Mouse (Mus musculus): Measurements from ENCODE around the gene Slc22a14.
"Not testable (repeated sequence)": the region's sequence is repeated elsewhere in the genome, so short reads cannot be mapped to it uniquely, and the experiment has no call there.

Gene Slc22a14

DNA sequence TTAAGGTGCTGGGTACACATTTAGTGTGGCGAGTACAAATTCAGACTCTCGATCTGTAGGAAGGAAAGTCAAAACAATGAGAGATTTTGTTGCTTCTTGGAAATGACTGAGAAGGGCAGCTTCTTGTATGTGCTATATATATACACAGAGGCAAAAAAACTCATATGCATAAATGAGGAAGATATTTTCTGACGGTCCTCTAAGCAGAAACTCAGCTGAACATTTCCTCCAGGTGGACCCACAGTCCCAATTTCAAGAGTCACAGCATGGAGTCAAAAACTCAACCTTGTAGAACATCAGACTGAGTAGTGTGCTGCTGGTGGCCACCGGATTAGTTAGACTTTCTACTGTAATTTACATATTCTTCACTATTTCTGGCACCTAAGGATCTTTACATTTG lies 102.3 kb downstream of the Slc22a14 start:
- DNase-seq (ENCODE audit: low spot score in 2 of 2) = no peak

DNA sequence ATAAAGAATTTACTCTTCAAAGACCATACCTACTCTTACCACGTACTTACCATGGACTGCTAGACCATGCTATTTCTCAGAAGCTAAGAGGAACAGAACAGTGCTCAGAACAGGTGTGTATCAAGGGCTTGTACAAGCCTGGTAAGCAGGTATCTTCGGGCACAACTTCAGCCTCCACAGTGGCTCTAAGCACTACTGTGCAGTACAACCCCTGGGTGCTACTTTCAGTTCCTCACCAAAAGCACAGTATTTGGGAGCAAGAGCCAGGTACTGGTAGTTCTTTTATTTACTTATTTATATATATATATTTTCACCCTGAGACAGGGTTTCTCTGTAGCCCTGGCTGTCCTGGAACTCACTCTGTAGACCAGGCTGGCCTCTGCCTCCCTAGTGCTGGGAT lies 104.5 kb downstream of the Slc22a14 start:
- no peak for DNase-seq (ENCODE audit: low spot score in 2 of 2)

DNA sequence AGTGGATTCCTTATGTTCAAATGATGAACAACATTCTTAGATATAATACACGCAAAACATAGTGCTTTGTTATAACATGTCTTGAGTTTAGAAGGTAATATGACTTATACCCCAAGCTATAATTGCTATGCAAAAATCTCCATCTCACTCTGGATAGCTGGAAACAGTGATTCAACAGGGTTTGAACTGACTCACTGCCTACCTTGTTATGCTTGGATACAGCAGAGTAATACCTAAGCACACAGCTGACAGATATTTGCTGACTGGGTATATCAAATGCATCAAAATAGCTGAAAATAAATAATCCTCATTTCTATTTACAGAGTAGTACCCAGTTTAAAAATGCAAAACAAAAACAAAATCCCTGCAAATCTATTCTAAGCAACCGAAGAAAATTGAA lies 106.6 kb downstream of the Slc22a14 start:
- no peak for DNase-seq (ENCODE audit: low spot score in 2 of 2)

DNA sequence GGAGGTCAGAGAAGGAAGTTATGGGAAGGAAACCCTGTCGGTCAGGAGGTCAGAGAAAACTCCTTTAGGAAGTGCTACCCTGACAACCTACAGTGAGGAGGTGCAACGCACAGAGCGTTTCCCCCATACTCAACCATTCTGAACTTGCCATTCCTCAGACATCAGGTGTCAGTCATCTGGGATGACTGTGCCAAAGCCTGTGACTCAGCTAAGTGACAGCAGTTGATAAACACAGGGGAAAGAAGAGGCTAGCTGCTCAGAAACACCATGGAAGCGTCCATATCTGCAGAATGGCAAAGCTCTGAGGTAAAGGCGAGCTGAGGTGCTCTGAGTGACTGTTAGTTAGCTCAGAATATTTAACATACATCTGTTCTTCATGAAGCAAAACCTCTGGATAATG lies 107.2 kb downstream of the Slc22a14 start:
- DNase-seq (ENCODE audit: low spot score in 2 of 2) = no peak

DNA sequence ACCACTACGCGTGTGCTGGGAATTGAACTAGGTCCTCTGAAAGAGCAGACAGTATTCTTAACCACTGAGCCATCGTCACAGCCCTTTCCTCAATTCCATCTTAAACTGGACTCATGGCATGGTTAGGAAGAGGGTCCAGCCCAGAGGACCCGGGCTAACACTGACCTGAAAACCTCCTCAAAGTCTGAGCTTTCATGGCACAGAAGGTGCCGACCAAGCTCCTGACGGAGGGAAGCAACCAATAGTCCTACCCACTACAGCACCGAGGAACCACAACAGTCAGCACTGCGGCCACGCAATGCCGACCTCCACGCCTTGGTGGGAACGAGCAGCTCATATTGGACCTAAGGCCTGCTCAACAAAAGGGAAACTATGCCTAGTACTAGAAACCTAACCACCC lies 109.2 kb downstream of the Slc22a14 start:
- DNase-seq (ENCODE audit: low spot score in 2 of 2) = no peak

DNA sequence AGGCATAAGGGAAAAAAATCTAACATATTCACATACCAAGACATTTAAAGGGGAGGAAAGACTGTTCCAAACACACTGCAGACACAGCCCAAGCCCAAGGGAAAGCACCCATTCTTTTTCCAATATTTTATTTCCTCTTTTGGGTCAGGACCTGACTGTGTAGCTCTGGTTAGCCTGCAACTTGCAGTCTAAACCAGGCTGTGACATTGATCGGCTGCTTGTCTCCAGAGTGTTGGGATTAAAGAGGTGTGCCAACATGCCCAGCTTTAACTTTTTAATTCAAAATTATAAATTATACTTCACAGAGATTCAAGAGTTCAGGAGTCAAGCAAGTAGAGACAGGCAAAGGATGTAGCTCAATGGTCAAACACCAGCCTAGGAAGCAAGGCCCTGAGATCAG lies 110.3 kb downstream of the Slc22a14 start:
- DNase-seq (ENCODE audit: low spot score in 2 of 2) = no peak

DNA sequence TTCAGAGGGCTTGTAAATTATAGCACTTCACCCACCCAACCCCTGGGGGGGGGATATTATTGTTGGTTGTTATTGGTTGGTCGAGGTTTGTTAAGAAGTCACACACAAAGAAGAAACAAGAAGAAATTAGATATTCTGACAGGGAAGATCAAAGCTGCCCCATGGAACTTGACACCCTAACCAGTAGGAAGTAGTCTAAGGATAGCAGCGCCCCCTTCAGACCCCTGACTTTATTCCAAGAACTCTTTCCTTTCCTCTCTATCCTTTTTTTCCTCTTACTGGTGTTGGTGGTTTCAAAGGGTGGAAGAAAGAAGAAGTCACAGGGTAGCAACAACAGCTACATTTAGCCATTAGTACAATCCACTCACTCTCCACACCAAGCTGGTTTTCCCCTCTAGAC lies 111.2 kb downstream of the Slc22a14 start:
- no peak for DNase-seq (ENCODE audit: low spot score in 2 of 2)

DNA sequence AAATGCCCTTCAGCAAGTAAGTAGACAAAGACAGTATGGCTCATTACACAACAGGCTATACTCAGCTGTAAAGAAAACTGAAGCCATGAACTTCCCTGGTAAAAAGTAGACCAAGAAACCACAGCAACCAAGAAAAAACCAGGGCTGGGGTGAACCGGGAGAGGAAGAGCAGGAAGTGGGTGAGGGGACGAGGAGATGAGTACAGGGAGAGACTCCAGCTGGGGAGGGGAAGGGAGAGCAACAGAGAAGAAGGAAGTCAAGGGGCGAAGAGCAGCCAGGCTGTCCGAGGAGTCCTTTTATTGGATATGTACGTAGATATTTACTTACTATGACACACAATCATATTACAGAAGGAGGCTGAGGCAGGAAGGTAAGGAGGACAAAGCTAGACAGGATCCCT lies 117.4 kb downstream of the Slc22a14 start:
- DNase-seq (ENCODE audit: low spot score in 2 of 2) = peak in 1 of 2 experiments; percentile 9

DNA sequence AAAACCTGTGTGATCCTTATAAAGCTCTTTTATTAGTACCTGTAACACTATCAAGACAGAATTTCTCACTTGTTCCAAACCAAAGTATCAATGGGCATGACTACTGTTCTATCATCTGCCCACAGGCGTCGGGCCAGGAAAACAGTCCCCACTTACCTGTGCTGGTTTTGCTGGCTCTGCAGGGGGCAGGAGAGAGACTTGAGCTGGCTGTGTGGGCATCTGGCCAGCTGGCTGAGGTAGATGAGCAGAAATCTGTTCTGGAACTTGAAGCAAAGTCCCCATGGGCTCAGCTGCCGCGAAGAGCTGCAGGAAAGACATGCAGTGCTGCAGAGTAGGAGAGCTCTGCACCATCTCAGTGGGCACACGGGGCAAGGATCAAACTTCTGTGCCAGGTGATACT lies 118.5 kb downstream of the Slc22a14 start:
- no peak for DNase-seq (ENCODE audit: low spot score in 2 of 2)

DNA sequence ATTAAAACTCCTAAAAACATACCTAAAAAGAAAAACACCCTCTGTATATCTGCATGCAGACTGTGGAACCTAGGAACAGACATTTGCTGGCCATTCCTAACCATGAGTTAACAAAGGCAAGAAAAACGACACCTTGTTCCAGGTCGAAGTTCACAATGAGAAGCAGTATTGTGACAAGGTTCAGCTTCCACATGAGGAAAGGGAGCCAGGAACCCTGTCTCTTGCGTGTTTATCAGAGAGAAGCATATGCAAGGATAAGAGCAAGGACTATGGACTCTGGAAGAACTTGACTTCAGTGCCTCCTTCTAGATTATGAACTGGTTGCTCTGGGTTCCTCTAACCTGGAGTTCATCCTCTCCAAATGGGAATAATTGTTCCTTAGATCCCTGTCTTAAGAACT lies 121.4 kb downstream of the Slc22a14 start:
- DNase-seq (ENCODE audit: low spot score in 2 of 2) = no peak

DNA sequence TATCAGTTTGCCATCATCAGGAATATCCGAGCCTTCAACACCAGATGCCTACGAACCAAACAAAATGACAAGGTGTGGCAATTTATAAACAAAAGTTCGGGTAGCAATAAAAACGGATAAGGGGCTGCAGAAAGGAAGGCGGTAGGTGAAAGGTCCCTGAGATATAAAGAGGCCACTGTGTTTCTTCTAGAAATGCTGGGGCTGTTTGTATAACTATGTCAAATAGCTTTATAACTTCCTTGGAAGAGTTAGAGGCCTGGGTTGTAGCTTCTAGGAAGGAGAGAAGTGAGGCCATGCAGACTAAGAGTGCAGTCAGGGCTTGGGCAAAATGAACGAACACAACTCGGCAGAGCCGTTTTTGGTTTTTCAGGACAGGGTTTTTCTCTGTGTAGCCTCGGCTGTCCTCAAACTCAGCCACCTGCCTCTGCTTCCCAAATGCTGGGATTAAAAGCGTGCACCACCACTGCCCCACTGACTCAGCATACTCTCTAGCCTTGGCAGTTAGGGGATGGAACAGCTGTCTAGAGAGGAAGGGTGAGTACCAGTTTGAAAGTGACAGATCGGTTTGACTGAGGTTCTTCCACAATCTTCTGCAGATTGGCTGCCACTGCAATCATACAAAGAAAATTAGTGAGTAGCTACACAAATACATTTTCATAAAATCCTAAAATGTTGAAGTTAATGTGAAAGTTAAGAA lies 124.0 kb downstream of the Slc22a14 start:
- no peak for DNase-seq (ENCODE audit: low spot score in 2 of 2)

DNA sequence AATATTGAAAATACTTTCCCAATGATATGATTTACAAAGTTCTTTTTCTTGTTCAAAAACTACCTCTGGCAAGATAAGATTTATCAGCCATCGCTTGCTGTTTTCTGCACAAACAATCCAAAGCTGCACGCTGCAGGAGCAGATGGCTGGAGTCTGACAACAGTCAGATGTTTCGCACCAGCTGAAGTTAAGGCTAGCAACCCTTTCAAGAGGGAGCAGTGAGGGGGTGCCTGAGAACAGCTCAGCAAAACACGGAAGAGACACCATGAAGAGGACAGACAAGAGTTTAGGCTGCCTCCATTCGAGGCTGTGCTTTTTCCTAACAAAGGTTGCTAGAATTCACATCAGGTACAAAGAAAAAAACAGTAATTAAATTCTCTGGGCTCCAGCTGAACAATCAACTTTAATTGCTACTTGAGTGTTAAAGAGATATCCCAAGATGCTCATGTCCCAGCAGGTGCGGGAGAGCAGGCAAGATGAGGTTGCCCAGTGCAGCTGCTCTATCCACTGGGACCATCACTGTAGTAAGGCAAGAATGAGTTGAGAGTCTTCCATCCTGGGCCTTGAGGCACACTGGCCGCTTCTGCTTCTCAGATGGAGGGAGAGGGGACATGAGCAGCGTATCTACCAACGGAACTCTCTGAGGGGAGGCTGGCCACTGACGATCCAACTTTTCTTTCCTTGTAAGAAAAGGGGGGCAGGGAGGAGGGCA lies 124.9 kb downstream of the Slc22a14 start:
- no peak for DNase-seq (ENCODE audit: low spot score in 2 of 2)

DNA sequence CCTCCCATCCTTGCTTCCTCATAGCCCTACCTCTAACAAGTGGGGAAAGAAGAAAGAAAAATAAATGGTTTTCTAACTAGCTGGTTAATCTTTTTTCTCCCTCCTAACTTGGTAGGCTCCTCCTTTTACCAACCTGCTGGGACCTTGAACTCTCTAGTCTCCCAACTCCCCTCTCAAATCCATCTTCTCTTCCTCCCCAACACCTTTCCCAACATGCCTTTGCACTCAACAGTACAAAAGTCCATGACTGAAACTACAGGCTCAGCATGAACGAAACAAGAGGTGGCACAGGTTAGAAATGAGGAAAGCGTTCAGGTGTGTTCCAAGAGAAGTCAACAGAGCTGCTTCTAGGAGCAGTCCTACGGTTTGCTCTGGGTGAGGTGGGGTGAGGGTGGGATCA lies 126.1 kb downstream of the Slc22a14 start:
- DNase-seq (ENCODE audit: low spot score in 2 of 2) = no peak

DNA sequence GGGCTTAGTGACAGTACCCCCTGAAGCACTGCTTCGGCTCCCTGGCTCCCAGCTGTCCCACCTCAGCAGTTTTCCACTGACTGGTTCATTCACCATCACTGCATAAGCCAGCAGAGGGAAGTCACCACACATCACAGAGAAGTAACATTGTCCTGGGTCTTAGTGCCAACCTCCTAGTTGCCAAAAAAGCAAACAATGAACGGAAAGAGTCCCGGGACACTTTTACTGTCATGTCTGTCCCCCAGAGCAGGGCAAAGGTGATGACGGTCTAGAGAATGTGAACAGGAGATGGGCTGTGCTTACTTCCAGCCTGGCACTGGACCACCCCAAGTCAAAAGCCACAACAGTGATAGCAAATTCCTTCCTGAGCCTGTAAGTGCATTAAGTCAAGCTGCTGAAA lies 126.6 kb downstream of the Slc22a14 start:
- DNase-seq (ENCODE audit: low spot score in 2 of 2) = no peak

DNA sequence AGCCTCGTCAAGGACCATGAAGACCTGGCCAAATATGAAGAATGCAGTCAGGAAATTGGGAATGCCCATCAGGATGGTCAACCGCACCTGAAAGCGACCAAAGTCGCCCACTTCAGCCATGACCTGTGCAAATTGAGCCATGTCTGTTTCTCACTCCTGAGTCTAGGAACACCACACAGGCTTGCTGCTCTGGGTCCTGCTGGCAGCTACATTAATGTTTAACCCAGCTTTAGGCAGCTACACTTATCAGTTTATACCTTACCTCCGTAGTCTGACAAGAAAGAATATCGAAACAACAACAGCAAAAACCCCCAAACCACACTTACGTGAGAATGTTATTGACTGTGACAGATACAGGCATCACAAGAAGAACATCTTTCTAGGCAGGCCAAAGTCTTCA lies 133.8 kb downstream of the Slc22a14 start:
- no peak for DNase-seq (ENCODE audit: low spot score in 2 of 2)

DNA sequence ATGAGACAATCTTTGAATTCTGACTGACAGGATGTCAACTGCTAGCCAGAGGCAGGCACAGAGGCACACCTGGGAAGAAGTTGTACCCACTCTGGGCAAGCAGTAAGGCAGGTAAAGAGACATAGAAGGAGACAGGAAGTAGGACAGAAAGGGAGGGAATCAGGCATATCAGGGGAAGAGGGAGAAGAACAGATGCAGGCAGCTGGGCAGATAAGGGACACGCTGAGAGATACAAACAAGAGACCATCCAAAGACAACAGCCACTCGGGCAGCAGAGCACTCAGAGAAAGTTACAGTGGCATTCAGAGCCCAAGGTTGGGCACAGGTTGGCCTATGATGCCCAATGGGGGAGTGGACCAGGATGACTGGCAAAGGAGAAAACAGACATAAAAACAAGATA lies 134.5 kb downstream of the Slc22a14 start:
- DNase-seq (ENCODE audit: low spot score in 2 of 2) = no peak

DNA sequence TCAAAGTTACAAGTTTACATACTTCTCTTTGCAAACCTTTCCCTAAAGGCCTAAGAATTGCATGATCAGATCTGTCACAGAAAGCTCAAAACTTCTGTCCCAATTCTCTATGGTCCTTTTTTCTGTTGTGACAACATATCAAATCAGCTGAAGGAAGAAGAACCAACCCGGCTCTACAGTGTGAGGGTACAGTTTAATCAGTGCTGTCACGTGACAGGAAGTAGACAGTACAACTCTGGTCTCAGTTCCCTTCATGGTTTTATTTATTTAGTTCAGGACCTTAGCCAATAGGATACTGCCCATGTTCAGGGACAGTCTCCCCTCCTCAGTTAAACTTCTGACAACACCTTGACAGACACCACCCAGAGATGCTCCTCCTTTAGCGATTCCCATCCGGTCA lies 145.1 kb downstream of the Slc22a14 start:
- no peak for DNase-seq (ENCODE audit: low spot score in 2 of 2)

DNA sequence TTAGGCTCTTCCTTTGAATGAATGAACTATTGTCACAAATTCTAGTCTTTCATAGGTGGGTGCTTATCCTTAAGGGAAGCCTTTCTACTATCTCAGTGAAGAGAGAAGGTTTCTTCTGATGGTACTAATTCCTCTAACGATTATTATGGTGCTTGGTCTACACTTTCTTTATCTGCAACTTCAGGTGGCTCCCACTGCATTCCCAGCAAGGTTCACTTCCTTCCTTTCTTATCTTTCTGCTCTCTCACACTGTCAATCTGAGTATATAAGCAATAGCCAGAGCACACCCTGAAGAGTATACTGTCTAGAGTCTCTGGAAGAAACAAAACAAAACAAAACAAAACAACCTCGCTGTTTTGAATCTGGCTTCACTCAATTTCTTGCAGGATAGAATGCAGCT lies 145.7 kb downstream of the Slc22a14 start:
- no peak for DNase-seq (ENCODE audit: low spot score in 2 of 2)

DNA sequence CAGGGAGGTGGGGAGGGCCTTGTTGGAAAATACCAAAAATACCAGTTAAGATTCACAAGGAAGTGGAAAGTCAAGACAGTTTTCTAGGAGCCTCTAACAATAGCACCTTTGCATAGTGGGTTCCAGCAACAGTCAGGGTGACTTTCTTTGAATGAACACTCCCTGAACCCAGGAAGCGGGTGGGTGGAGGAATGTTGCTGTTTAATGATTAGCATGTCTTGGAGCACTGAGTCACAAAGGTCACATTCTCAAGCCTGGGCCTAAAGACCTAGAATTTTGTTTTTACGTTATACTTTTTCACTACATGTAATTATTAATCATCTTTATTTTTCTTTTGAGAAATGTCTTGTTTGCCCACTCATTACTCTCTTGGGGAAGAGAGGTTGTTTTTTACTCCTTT lies 150.0 kb downstream of the Slc22a14 start:
- DNase-seq (ENCODE audit: low spot score in 2 of 2) = not testable (repeated sequence)

DNA sequence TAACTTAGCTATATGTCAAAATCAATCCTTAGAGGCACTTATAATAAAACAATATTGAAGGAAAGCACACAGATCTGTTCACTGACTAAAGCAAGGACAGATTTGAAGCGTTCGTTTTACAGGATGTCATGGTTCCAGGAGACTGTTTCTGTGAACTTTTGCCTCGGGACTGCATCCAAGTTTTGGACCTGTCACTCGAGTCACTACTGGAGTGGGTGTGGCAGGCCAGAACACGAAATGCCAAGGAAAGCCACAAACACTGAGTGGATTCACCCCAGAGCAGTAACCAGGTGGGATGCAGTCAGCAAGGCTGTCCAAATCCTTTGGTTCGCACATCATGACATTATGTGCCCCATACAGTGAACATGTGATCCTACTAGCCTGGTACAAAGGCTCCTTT lies 150.8 kb downstream of the Slc22a14 start:
- no peak for DNase-seq (ENCODE audit: low spot score in 2 of 2)

DNA sequence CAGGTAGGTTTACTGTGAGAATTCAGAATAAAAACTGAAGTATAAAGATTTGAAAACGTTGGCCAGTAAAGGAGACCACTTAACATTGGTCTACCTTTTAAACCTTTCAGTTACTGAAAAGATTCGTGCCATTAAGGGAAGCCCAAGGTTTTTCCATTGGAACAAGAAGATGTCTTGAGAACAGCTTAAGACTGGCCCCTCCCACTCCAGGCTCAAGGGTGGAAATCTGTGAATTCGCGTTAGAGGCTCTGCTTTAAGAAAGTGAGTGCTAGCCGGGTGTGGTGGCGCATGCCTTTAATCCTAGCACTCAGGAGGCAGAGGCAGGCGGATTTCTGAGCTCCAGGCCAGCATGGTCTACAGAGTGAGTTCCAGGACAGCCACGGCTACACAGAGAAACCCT lies 152.4 kb downstream of the Slc22a14 start:
- DNase-seq (ENCODE audit: low spot score in 2 of 2) = no peak

DNA sequence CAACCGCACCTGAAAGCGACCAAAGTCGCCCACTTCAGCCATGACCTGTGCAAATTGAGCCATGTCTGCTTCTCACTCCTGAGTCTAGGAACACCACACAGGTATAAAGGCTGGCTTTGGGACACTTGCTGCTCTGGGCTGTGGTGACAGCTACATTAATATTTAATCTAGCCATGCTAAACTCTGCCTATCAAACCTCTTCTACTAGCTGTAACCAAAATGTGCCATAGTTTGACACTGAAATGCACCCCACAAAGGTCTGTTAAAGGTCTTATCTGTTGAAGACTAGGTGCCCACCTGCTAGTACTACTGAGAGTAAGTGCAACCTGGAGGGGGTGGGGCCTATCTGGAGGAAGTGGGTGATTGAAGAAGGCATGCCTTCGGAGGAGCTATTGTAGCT lies 156.4 kb downstream of the Slc22a14 start, which contains the start of gene Slc22a13:
Slc22a13 (minus strand) TSS at position 101 of the 400 bp plus-strand sequence.
- DNase-seq (ENCODE audit: low spot score in 2 of 2) = no peak

DNA sequence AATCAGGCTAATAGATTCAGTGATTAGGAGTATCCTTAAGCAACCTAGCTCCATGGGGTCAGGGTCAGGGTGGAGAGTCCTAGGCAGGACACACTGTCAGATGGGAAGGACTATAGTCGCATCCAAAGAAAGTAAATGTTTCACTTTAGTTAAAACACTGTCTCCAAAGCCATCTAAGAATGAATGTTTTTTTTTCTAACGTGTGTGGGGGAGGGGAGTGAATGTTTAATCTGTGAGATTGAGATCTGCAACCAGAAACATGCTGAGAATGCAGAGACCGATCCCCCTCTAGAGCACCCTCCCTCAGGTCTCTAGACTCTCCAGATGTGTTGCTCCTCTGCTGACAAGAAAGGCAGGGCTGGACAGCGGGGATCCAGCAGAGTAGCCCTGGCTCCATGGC lies 158.2 kb downstream of the Slc22a14 start:
- DNase-seq (ENCODE audit: low spot score in 2 of 2) = no peak

DNA sequence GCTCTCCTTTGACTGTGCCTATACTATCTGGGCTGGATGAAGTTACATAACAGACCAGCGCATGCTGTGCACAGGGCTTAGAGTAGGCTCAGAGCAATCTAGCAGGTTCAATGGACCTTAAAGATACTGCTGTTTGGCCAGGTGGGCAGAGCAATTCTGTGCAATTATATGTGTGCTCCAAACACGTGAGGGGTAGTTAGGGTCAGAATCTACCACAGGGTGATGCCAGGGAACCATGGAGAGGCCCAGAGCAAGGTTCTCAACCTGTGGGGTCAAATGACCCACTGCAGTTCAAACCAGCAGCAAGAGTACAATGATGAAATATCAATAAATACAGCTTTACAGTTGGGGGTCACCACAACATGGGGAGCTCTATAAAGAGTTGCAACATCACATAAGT lies 158.7 kb downstream of the Slc22a14 start:
- DNase-seq (ENCODE audit: low spot score in 2 of 2) = no peak
